Mouse (Mus musculus): ENCODE results near the gene Ifi35. TPM values are rescaled to one million over a fixed set of nuclear protein-coding genes. Genes with fewer than 3 reads are reported as not detected.

Ifi35 gene
- total and polyA plus RNA-seq, 2 experiments from 2014 or later, result 5.1 to 5.2 TPM

GRCm38 (mm10) chr11:101455627-101456026, 7.4 kb downstream of the Ifi35 start:
- 87% methylated on average over 7 of the region's 7 CpGs for WGBS

GRCm38 (mm10) chr11:101457631-101458030, 9.4 kb downstream of the Ifi35 start:
- H3K4me2 ChIP-seq (ENCODE audit: low read depth), result no peak overlapping the region
- no peaks in the 10 kb centered on the region for H3K4me1 ChIP-seq (ENCODE audit: insufficient read depth)
- peaks cover 51% of the 10 kb centered on the region for H3K36me3 ChIP-seq (ENCODE audit: insufficient read depth)
- 86% methylated on average over 9 of the region's 9 CpGs for WGBS
- no peak for TF ChIP-seq CTCF (IDR thresholded peaks at IDR 0.05; ENCODE audit: low read depth)
- no peaks in the 10 kb centered on the region for H3K9me3 ChIP-seq (ENCODE audit: low read length)
- no peak overlapping the region for H3K4me3 ChIP-seq (ENCODE audit: low read depth, low read length)
- H3K27me3 ChIP-seq (ENCODE audit: insufficient read depth, low read length), result no peaks in the 10 kb centered on the region
- no peak for DNase-seq
- H3K27ac ChIP-seq (ENCODE audit: low read depth, low read length), result no peak overlapping the region
- no peak overlapping the region for H3K9ac ChIP-seq
- ATAC-seq, result no peak

More at GRCm38 (mm10) chr11:101455627-101456026, 7.4 kb downstream of the Ifi35 start:
- Histone ChIP-seq H3K27ac (ENCODE audit: low read depth, low read length) (no peak overlapping the region), H3K4me2 (ENCODE audit: low read depth) (no peak overlapping the region), H3K27me3 (ENCODE audit: insufficient read depth, low read length) (no peaks in the 10 kb centered on the region), H3K36me3 (ENCODE audit: insufficient read depth) (peaks cover 32% of the 10 kb centered on the region), H3K9me3 (ENCODE audit: low read length) (no peaks in the 10 kb centered on the region), H3K4me1 (ENCODE audit: insufficient read depth) (no peaks in the 10 kb centered on the region), H3K4me3 (ENCODE audit: low read depth, low read length) (no peak overlapping the region), H3K9ac (no peak overlapping the region)
- no peak for DNase-seq
- no peak for ATAC-seq
- no peak for TF ChIP-seq CTCF (IDR thresholded peaks at IDR 0.05; ENCODE audit: low read depth)

GRCm38 (mm10) chr11:101458217-101458616, 10.0 kb downstream of the Ifi35 start:
- Histone ChIP-seq H3K36me3 (ENCODE audit: insufficient read depth) (peaks cover 51% of the 10 kb centered on the region), H3K9ac (no peak overlapping the region), H3K4me3 (ENCODE audit: low read depth, low read length) (no peak overlapping the region), H3K27ac (ENCODE audit: low read depth, low read length) (no peak overlapping the region), H3K4me2 (ENCODE audit: low read depth) (no peak overlapping the region), H3K4me1 (ENCODE audit: insufficient read depth) (no peaks in the 10 kb centered on the region), H3K27me3 (ENCODE audit: insufficient read depth, low read length) (no peaks in the 10 kb centered on the region), H3K9me3 (ENCODE audit: low read length) (no peaks in the 10 kb centered on the region)
- ATAC-seq (no peak), DNase-seq (no peak)
- 85% methylated on average over 12 of the region's 12 CpGs for WGBS
- no peak for TF ChIP-seq CTCF (IDR thresholded peaks at IDR 0.05; ENCODE audit: low read depth)

GRCm38 (mm10) chr11:101459716-101460115, 11.5 kb downstream of the Ifi35 start:
- 46% methylated on average over 6 of the region's 6 CpGs for WGBS
- ATAC-seq, result no peak
- Histone ChIP-seq H3K9me3 (ENCODE audit: low read length) (no peaks in the 10 kb centered on the region), H3K27me3 (ENCODE audit: insufficient read depth, low read length) (no peaks in the 10 kb centered on the region), H3K4me3 (ENCODE audit: low read depth, low read length) (no peak overlapping the region), H3K27ac (ENCODE audit: low read depth, low read length) (no peak overlapping the region), H3K4me1 (ENCODE audit: insufficient read depth) (peaks cover 13% of the 10 kb centered on the region), H3K4me2 (ENCODE audit: low read depth) (no peak overlapping the region), H3K36me3 (ENCODE audit: insufficient read depth) (peaks cover 51% of the 10 kb centered on the region), H3K9ac (no peak overlapping the region)
- no peak for TF ChIP-seq CTCF (IDR thresholded peaks at IDR 0.05; ENCODE audit: low read depth)
- no peak for DNase-seq

GRCm38 (mm10) chr11:101460321-101460720, 12.1 kb downstream of the Ifi35 start:
- Histone ChIP-seq H3K9ac (no peak overlapping the region), H3K36me3 (ENCODE audit: insufficient read depth) (peaks cover 51% of the 10 kb centered on the region), H3K4me2 (ENCODE audit: low read depth) (no peak overlapping the region), H3K4me3 (ENCODE audit: low read depth, low read length) (no peak overlapping the region), H3K27me3 (ENCODE audit: insufficient read depth, low read length) (no peaks in the 10 kb centered on the region), H3K9me3 (ENCODE audit: low read length) (no peaks in the 10 kb centered on the region), H3K27ac (ENCODE audit: low read depth, low read length) (no peak overlapping the region), H3K4me1 (ENCODE audit: insufficient read depth) (peaks cover 14% of the 10 kb centered on the region)
- DNase-seq, result no peak
- TF ChIP-seq CTCF (IDR thresholded peaks at IDR 0.05; ENCODE audit: low read depth), result no peak
- 87% methylated on average over 15 of the region's 15 CpGs for WGBS
- ATAC-seq, result no peak

GRCm38 (mm10) chr11:101462141-101462540, 13.9 kb downstream of the Ifi35 start:
- Histone ChIP-seq H3K36me3 (ENCODE audit: insufficient read depth) (peaks cover 47% of the 10 kb centered on the region), H3K27ac (ENCODE audit: low read depth, low read length) (no peak overlapping the region), H3K27me3 (ENCODE audit: insufficient read depth, low read length) (no peaks in the 10 kb centered on the region), H3K9ac (no peak overlapping the region), H3K4me3 (ENCODE audit: low read depth, low read length) (no peak overlapping the region), H3K4me1 (ENCODE audit: insufficient read depth) (peaks cover 14% of the 10 kb centered on the region), H3K9me3 (ENCODE audit: low read length) (no peaks in the 10 kb centered on the region), H3K4me2 (ENCODE audit: low read depth) (no peak overlapping the region)
- DNase-seq, result no peak
- TF ChIP-seq CTCF (IDR thresholded peaks at IDR 0.05; ENCODE audit: low read depth), result no peak
- WGBS, result 76% methylated on average over 14 of the region's 14 CpGs
- ATAC-seq, result no peak

GRCm38 (mm10) chr11:101462583-101463440, 14.6 kb downstream of the Ifi35 start:
- Histone ChIP-seq H3K9me3 (ENCODE audit: low read length) (no peaks in the 10 kb centered on the region), H3K9ac (no peak overlapping the region), H3K27me3 (ENCODE audit: insufficient read depth, low read length) (no peaks in the 10 kb centered on the region), H3K36me3 (ENCODE audit: insufficient read depth) (peaks cover 43% of the 10 kb centered on the region), H3K27ac (ENCODE audit: low read depth, low read length) (no peak overlapping the region), H3K4me3 (ENCODE audit: low read depth, low read length) (no peak overlapping the region), H3K4me2 (ENCODE audit: low read depth) (peak overlapping the region; percentile 85), H3K4me1 (ENCODE audit: insufficient read depth) (peaks cover 14% of the 10 kb centered on the region)
- WGBS, result 36% methylated on average over 13 of the region's 13 CpGs
- DNase-seq (no peak), ATAC-seq (no peak; the same call in 1 of the 2 replicates)
- TF ChIP-seq CTCF (IDR thresholded peaks at IDR 0.05; ENCODE audit: low read depth), result no peak
